Comparison of ENCODE assay signal across 8 mouse cellular contexts in the genomic region with DNA sequence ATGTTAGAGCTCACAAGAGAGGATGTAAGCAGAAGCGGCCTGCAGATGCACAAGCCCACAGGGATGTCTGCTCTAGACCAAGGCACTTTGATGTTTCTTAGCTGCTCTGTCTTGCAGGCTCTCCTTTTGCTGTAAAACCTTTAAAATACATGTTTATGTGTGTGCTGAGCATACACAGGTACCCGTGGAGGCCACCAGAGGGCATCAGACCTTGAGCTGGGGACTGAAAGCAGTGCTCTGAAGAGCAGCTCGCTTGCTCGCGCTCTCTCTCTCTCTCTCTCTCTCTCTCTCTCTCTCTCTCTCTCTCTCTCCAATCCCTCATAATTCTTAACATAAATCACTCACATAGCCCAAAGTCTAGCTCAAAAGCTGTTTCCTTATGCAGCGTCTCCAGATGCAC. TPM values are rescaled to one million over a fixed set of nuclear protein-coding genes. Genes with fewer than 3 reads are reported as not detected.
DNase-seq lines count a peak whose midpoint lies in the region; ATAC-seq and TF ChIP-seq lines count a peak whose summit lies in the region.

No protein-coding gene starts in this region.

- peak; percentile 22 for DNase-seq in forebrain, postnatal 0 days
- DNase-seq in right cerebral cortex, postnatal 14 days: peak; percentile 40
- no peak for DNase-seq in right cerebral cortex, postnatal 10 days (ENCODE audit: low spot score in 2 of 2)
- peak; percentile 54 to 64 for DNase-seq in thymus, postnatal 36 days
- DNase-seq in frontal cortex, postnatal 25 days (ENCODE audit: low spot score in 2 of 2): no peak
- no peak for DNase-seq in cerebellum, postnatal 36 days

- ATAC-seq in forebrain, postnatal 0 days: no peak; the same call in 1 of the 2 replicates
- ATAC-seq in forebrain, embryonic 16.5 days: no peak
- ATAC-seq in erythroblast, adult 5-6 weeks (replicated peaks; ENCODE audit: low FRiP score, poor library complexity, severe bottlenecking): 0 out of 2 replicates have a peak, but pooled peaks have one; percentile 52

- TF ChIP-seq CTCF in forebrain, postnatal 0 days (IDR thresholded peaks at IDR 0.05; ENCODE audit: low read depth): peak; percentile 57

- no peaks in the 10 kb centered on the region for H3K4me1 ChIP-seq in forebrain, postnatal 0 days (ENCODE audit: insufficient read depth)
- H3K4me1 ChIP-seq in forebrain, embryonic 16.5 days (replicated peaks; ENCODE audit: control insufficient read depth, insufficient read depth, low read length): no peaks in the 10 kb centered on the region

- H3K27me3 ChIP-seq in forebrain, postnatal 0 days (ENCODE audit: insufficient read depth, low read length): no peaks in the 10 kb centered on the region
- H3K27me3 ChIP-seq in forebrain, embryonic 16.5 days (replicated peaks; ENCODE audit: control insufficient read depth, insufficient read depth, low read length): no peaks in the 10 kb centered on the region

- H3K36me3 ChIP-seq in forebrain, postnatal 0 days (ENCODE audit: insufficient read depth): peaks cover 41% of the 10 kb centered on the region
- H3K36me3 ChIP-seq in forebrain, embryonic 16.5 days (ENCODE audit: control insufficient read depth, insufficient read depth): peaks cover 2% of the 10 kb centered on the region; the same call in 1 of the 2 replicates

- no peak overlapping the region for H3K4me3 ChIP-seq in forebrain, postnatal 0 days (ENCODE audit: low read depth, low read length)
- H3K4me3 ChIP-seq in forebrain, embryonic 16.5 days (replicated peaks; ENCODE audit: low read length): no peak overlapping the region

- H3K9me3 ChIP-seq in forebrain, postnatal 0 days (ENCODE audit: low read length): no peaks in the 10 kb centered on the region
- H3K9me3 ChIP-seq in forebrain, embryonic 16.5 days (ENCODE audit: control insufficient read depth, low read length): no peaks in the 10 kb centered on the region

- H3K27ac ChIP-seq in forebrain, postnatal 0 days (ENCODE audit: low read depth, low read length): no peak overlapping the region
- H3K27ac ChIP-seq in forebrain, embryonic 16.5 days (ENCODE audit: low read length): no peak overlapping the region

- no peak overlapping the region for H3K4me2 ChIP-seq in forebrain, postnatal 0 days (ENCODE audit: low read depth)
- H3K4me2 ChIP-seq in forebrain, embryonic 16.5 days (ENCODE audit: low read length): no peak overlapping the region

- H3K9ac ChIP-seq in forebrain, postnatal 0 days: no peak overlapping the region
- no peak overlapping the region for H3K9ac ChIP-seq in forebrain, embryonic 16.5 days (replicated peaks; ENCODE audit: low read depth, low read length)

- 78% methylated on average over 6 of the region's 6 CpGs for WGBS in forebrain, postnatal 0 days
- WGBS in forebrain, embryonic 16.5 days: 75% methylated on average over 6 of the region's 6 CpGs

RNA-seq across cellular contexts. Expression of gene Gosr1, which starts 24.3 kb away (rescaled TPM):
- 25.4 and 35.0 TPM in 2 replicates for total RNA-seq in forebrain, postnatal 0 days (2014; rRNA removed)
- 21.5 and 22.0 TPM in 2 replicates for polyA plus RNA-seq in forebrain, postnatal 0 days (2015; fragmentation: Nextera tagmentation; extraction: Ambion mirVana)
- polyA plus RNA-seq in forebrain, embryonic 16.5 days (2015; fragmentation: Nextera tagmentation; extraction: Ambion mirVana): 29.4 and 35.4 TPM in 2 replicates
- 8.5 and 10.4 TPM in 2 replicates for total RNA-seq in erythroblast, adult 5-6 weeks (2015; ENCODE audit: low replicate concordance)
- total RNA-seq in erythroblast, adult 5-6 weeks (2017; ENCODE audit: low replicate concordance): 16.0 and 20.4 TPM in 2 replicates

RNA-seq across cellular contexts. Expression of gene Trarg1, which starts 59.5 kb away (rescaled TPM):
- total RNA-seq in forebrain, postnatal 0 days (2014; rRNA removed): 0.19 and 0.38 TPM in 2 replicates
- polyA plus RNA-seq in forebrain, postnatal 0 days (2015; fragmentation: Nextera tagmentation; extraction: Ambion mirVana): 0.28 and 0.40 TPM in 2 replicates
- polyA plus RNA-seq in forebrain, embryonic 16.5 days (2015; fragmentation: Nextera tagmentation; extraction: Ambion mirVana): 0.24 and 0.27 TPM in 2 replicates
- total RNA-seq in erythroblast, adult 5-6 weeks (2015; ENCODE audit: low replicate concordance): not detected in 2 replicates
- total RNA-seq in erythroblast, adult 5-6 weeks (2017; ENCODE audit: low replicate concordance): not detected in 2 replicates

Comparison
In these comparisons a context has a peak if more than half of its experiments do, and no peak if none do; other contexts are left out.
1. DNase-seq: peak in forebrain, postnatal 0 days (single experiment), right cerebral cortex, postnatal 14 days (single experiment) and thymus, postnatal 36 days (2 of 2); none in right cerebral cortex, postnatal 10 days (0 of 2), frontal cortex, postnatal 25 days (0 of 2) and cerebellum, postnatal 36 days (0 of 2).